Mouse (Mus musculus) limb, embryonic 12.5 days (tissue): ENCODE measurements around the gene Kras. TPM values are rescaled to one million over a fixed set of nuclear protein-coding genes. Genes with fewer than 3 reads are reported as not detected.

Experiments used
- ATAC-seq: fragments of 200-750 bp; cut with Nextera tagmentation; 2 replicates; pipeline ENCODE4 v1.8.0; 2017; ENCODE audit warnings: low read depth, moderate TSS enrichment; ENCODE audit not compliant: insufficient number of reproducible peaks, insufficient read depth, low FRiP score, low TSS enrichment
- H3K27ac ChIP-seq: fragments of 300-500 bp; sonication (generic); 2 replicates; pipeline ENCODE4 v1.5.1; 2016; ENCODE audit warnings: mild to moderate bottlenecking, moderate library complexity
- H3K27me3 ChIP-seq: fragments of 300-500 bp; sonication (generic); 2 replicates; pipeline ENCODE4 v1.6.1; 2016; ENCODE audit warnings: mild to moderate bottlenecking, moderate library complexity
- H3K36me3 ChIP-seq: fragments of 300-500 bp; sonication (generic); 2 replicates; pipeline ENCODE4 v1.6.1; 2016; ENCODE audit warnings: mild to moderate bottlenecking, moderate library complexity
- H3K4me1 ChIP-seq: fragments of 300-500 bp; sonication (generic); replicated peaks from 2 replicates; pipeline ENCODE4 v1.6.1; 2016
- H3K4me2 ChIP-seq: fragments of 300-500 bp; sonication (generic); 2 replicates; pipeline ENCODE4 v1.6.1; 2016; ENCODE audit warnings: mild to moderate bottlenecking, moderate library complexity
- H3K4me3 ChIP-seq: fragments of 300-500 bp; sonication (generic); replicated peaks from 2 replicates; pipeline ENCODE4 v1.5.1; 2016; ENCODE audit warnings: mild to moderate bottlenecking
- H3K9ac ChIP-seq: fragments of 300-500 bp; sonication (generic); replicated peaks from 2 replicates; pipeline ENCODE4 v1.6.1; 2016; ENCODE audit warnings: mild to moderate bottlenecking, moderate library complexity
- H3K9me3 ChIP-seq: fragments of 300-500 bp; sonication (generic); 2 replicates; pipeline ENCODE4 v1.6.1; 2016; ENCODE audit warnings: mild to moderate bottlenecking, moderate library complexity
- WGBS: fragments of 180-500 bp; shearing (Covaris S2); methylation state at CpG from one replicate; pipeline ENCODE4 v1.1.7; 2016; 5-methylcytosine and 5-hydroxymethylcytosine counted together
- polyA plus RNA-seq: library from polyadenylated mRNA; unstranded; fragments of >200 nt; fragmentation: Nextera tagmentation; extraction: Ambion mirVana; gene quantifications from 2 replicates; pipeline ENCODE4 v1.2.1, GENCODE M21; 2016

Gene Kras
- polyA plus RNA-seq, 1 experiment from 2014 or later: 83.7 TPM

GRCm38 (mm10) chr6:145275586-145276219, 25.7 kb upstream of the Kras start:
- Histone ChIP-seq H3K36me3 (no peaks in the 10 kb centered on the region), H3K9ac (no peak overlapping the region), H3K4me3 (peak overlapping the region; percentile 12; the same call in 1 of the 2 replicates), H3K9me3 (no peaks in the 10 kb centered on the region), H3K27me3 (peaks cover 5% of the 10 kb centered on the region; the same call in 1 of the 2 replicates), H3K4me1 (peaks cover 10% of the 10 kb centered on the region), H3K27ac (no peak overlapping the region), H3K4me2 (peak overlapping the region; percentile 46)
- no peak for ATAC-seq
- WGBS: 47% methylated on average over 6 of the region's 6 CpGs

GRCm38 (mm10) chr6:145273971-145274620, 24.1 kb upstream of the Kras start:
- WGBS: 75% methylated on average over 12 of the region's 12 CpGs
- Histone ChIP-seq H3K4me1 (peaks cover 10% of the 10 kb centered on the region), H3K9me3 (no peaks in the 10 kb centered on the region), H3K4me2 (no peak overlapping the region), H3K4me3 (no peak overlapping the region), H3K9ac (no peak overlapping the region), H3K27ac (no peak overlapping the region), H3K27me3 (peaks cover 5% of the 10 kb centered on the region; the same call in 1 of the 2 replicates), H3K36me3 (no peaks in the 10 kb centered on the region)
- ATAC-seq: no peak

- Histone ChIP-seq H3K4me2 (no peak overlapping the region), H3K27me3 (peaks cover 5% of the 10 kb centered on the region; the same call in 1 of the 2 replicates), H3K36me3 (no peaks in the 10 kb centered on the region), H3K27ac (no peak overlapping the region), H3K9ac (no peak overlapping the region), H3K9me3 (no peaks in the 10 kb centered on the region), H3K4me3 (no peak overlapping the region), H3K4me1 (peaks cover 10% of the 10 kb centered on the region)
- no peak for ATAC-seq
- 82% methylated on average over 10 of the region's 10 CpGs for WGBS
These were observed 22.3 kb upstream of the Kras start for GRCm38 (mm10) chr6:145272142-145272937.

- H3K36me3 ChIP-seq: no peaks in the 10 kb centered on the region
- WGBS: 84% methylated on average over 4 of the region's 4 CpGs
- H3K27ac ChIP-seq: no peak overlapping the region
- no peaks in the 10 kb centered on the region for H3K4me1 ChIP-seq
- H3K27me3 ChIP-seq: peaks cover 3% of the 10 kb centered on the region; the same call in 1 of the 2 replicates
- H3K9me3 ChIP-seq: no peaks in the 10 kb centered on the region
- no peak overlapping the region for H3K4me3 ChIP-seq
- ATAC-seq: no peak
- no peak overlapping the region for H3K4me2 ChIP-seq
- H3K9ac ChIP-seq: no peak overlapping the region
These were observed 19.3 kb upstream of the Kras start for GRCm38 (mm10) chr6:145269313-145269845.

- no peaks in the 10 kb centered on the region for H3K36me3 ChIP-seq
- no peak overlapping the region for H3K9ac ChIP-seq
- H3K9me3 ChIP-seq: no peaks in the 10 kb centered on the region
- 82% methylated on average over 6 of the region's 6 CpGs for WGBS
- no peak overlapping the region for H3K4me2 ChIP-seq
- H3K27me3 ChIP-seq: peaks cover under 1% of the 10 kb centered on the region; the same call in 1 of the 2 replicates
- no peak for ATAC-seq
- no peaks in the 10 kb centered on the region for H3K4me1 ChIP-seq
- no peak overlapping the region for H3K27ac ChIP-seq
- H3K4me3 ChIP-seq: no peak overlapping the region
These were observed 17.7 kb upstream of the Kras start for GRCm38 (mm10) chr6:145267692-145268091.

GRCm38 (mm10) chr6:145262314-145262713, 12.3 kb upstream of the Kras start:
- no peaks in the 10 kb centered on the region for H3K36me3 ChIP-seq
- H3K4me3 ChIP-seq: no peak overlapping the region
- 87% methylated on average over 7 of the region's 7 CpGs for WGBS
- H3K27ac ChIP-seq: no peak overlapping the region
- ATAC-seq: no peak
- H3K4me1 ChIP-seq: 0 out of 2 replicates have a peak, but pooled peaks cover 9% of the 10 kb centered on the region
- no peak overlapping the region for H3K4me2 ChIP-seq
- H3K9ac ChIP-seq: no peak overlapping the region
- H3K27me3 ChIP-seq: no peaks in the 10 kb centered on the region
- H3K9me3 ChIP-seq: no peaks in the 10 kb centered on the region

GRCm38 (mm10) chr6:145256701-145257073, 6.6 kb upstream of the Kras start:
- Histone ChIP-seq H3K4me2 (no peak overlapping the region), H3K9ac (no peak overlapping the region; the same call in 1 of the 2 replicates), H3K36me3 (no peaks in the 10 kb centered on the region), H3K27ac (peak overlapping the region; percentile 25; the same call in 1 of the 2 replicates), H3K9me3 (no peaks in the 10 kb centered on the region), H3K4me3 (no peak overlapping the region), H3K4me1 (peaks cover 22% of the 10 kb centered on the region), H3K27me3 (peaks cover 4% of the 10 kb centered on the region; the same call in 1 of the 2 replicates)
- ATAC-seq: no peak
- WGBS: 31% methylated on average over 2 of the region's 2 CpGs

- H3K4me3 ChIP-seq: no peak overlapping the region
- no peak for ATAC-seq
- H3K9ac ChIP-seq: no peak overlapping the region
- H3K4me2 ChIP-seq: no peak overlapping the region
- H3K4me1 ChIP-seq: peaks cover 22% of the 10 kb centered on the region
- H3K9me3 ChIP-seq: no peaks in the 10 kb centered on the region
- peaks cover 4% of the 10 kb centered on the region; the same call in 1 of the 2 replicates for H3K27me3 ChIP-seq
- 0 out of 2 replicates have a peak overlapping the region, but pooled peaks have one; percentile 25 for H3K27ac ChIP-seq
- WGBS: 60% methylated on average over 13 of the region's 13 CpGs
- no peaks in the 10 kb centered on the region for H3K36me3 ChIP-seq
These were observed 6.1 kb upstream of the Kras start for GRCm38 (mm10) chr6:145255952-145256700.

- Histone ChIP-seq H3K4me2 (peak overlapping the region; percentile 79), H3K9me3 (no peaks in the 10 kb centered on the region), H3K4me3 (peak overlapping the region; percentile 98), H3K36me3 (peaks cover 5% of the 10 kb centered on the region), H3K27me3 (peaks cover 4% of the 10 kb centered on the region; the same call in 1 of the 2 replicates), H3K4me1 (peaks cover 16% of the 10 kb centered on the region), H3K9ac (peak overlapping the region; percentile 98), H3K27ac (peak overlapping the region; percentile 81)
- ATAC-seq: peak; percentile 52; the same call in 1 of the 2 replicates
- 13% methylated on average over 16 of the region's 16 CpGs for WGBS
These were observed 781 bp upstream of the Kras start for GRCm38 (mm10) chr6:145250820-145251219.
